Mouse (Mus musculus) skeletal muscle tissue, postnatal 0 days (tissue): ENCODE results near the gene Slc39a7. TPM values are rescaled to one million over a fixed set of nuclear protein-coding genes. Genes with fewer than 3 reads are reported as not detected.

ENCODE experiments used
- microRNA counts: library from miRNA; unstranded; fragments of <30 nt; microRNA quantifications from one replicate; lab custom pipeline; 2015
- microRNA-seq, 2 experiments: library from miRNA; unstranded; fragments of <30 nt; microRNA quantifications; one replicate each; pipeline ENCODE4; 2016
- polyA plus RNA-seq: library from polyadenylated mRNA; unstranded; fragments of >200 nt; fragmentation: Nextera tagmentation; extraction: Ambion mirVana; gene quantifications from 2 replicates; pipeline ENCODE4 v1.2.1, GENCODE M21; 2015

Gene Slc39a7
- 82.1 and 94.7 TPM in 2 replicates for polyA plus RNA-seq

GRCm38 (mm10) chr17:34031465-34032173 lies at the start of gene Slc39a7, which contains the start of gene Rxrb:
Slc39a7 (minus strand) TSS chr17:34031682.
Rxrb (plus strand) TSS chr17:34031812.

GRCm38 (mm10) chr17:34038878-34039561 lies 7.5 kb upstream of the Slc39a7 start, which contains the start of gene Col11a2:
Col11a2 (plus strand) TSS chr17:34039437.

DNA sequence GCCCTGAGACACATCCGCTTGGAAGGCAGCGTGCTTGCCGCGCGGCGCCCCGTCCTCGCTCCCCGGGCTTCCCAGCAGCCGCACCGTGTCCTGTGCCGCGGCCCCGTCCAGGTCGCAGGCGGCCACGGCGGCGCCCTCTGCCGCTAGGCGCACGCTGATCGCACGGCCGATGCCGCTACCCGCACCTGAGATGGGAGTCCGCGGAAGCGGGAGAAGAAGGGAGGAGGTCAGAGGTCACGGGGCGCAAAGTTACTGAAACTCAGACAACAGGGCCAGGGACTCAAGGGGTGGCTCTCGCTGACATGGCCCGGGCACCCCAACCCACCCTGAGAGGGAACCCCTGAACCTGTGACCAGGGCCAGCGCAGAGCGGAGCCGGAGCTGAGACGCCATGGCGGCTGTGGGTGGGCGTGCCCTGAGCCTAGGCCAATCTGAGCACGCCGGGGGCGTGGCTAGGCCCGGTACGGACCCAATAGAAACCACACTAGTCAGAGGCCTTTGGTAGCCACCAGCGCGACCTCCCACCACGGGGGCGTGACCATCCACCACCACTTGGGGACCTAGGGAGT lies 3.7 kb downstream of the Slc39a7 start, which contains the start of gene H2-Ke6:
Gene H2-Ke6 (minus strand): TSS at position 405 of the 568 bp plus-strand sequence.

DNA sequence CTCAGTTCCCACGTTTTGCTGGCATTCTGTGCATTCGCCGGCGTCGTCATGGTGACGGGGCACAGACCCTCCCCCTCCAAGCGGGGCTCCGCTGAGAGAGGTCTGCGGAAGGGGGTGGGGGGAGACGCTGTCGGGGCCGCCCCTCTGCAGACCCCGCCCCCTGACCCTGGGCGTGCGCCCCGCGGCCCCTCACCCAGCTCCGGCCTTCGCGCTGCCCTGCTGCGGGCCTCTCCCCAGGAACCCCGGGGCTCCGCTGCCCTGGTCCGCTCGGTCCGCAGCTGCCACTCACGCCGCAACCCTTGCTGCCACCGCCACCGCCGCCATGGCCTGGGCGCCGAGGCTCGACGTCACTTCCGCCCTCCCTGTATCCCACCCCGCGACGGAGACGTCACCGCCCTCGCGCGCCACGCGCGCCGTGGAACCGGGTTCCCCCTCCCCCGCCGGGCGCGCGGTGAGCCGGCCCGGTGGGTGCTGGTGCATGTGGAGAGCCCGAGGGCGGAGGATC lies 7.1 kb downstream of the Slc39a7 start, which contains the start of gene Ring1:
Gene Ring1 (minus strand): TSS at position 364 of the 505 bp plus-strand sequence.

GRCm38 (mm10) chr17:34000150-34000537 lies 31.3 kb downstream of the Slc39a7 start, which contains the start of gene H2-K1:
H2-K1 (minus strand) TSS chr17:34000347.

MicroRNAs within 50 kb of the gene (microRNA counts, 519-probe panel; counts per million panel counts)
- microRNA mmu-miR-219 (lab: Ali Mortazavi, UCI) = 296 counts per million, percentile 58 among the panel's probes with 10 or more counts

Small RNAs within 50 kb of the gene (microRNA-seq; reads per million reads assigned to microRNA genes)
- 0 to 0.21 reads per million in 2 experiments for gene Mir219a-1
- 0 reads per million in 2 experiments for gene Mir219c

Other genes with a start within 250 kb of the Slc39a7 start
- gene Angptl4, start 249.9 kb downstream of the Slc39a7 start, polyA plus RNA-seq = 76.0 and 98.6 TPM in 2 replicates
- gene Kank3, start 221.2 kb downstream of the Slc39a7 start, polyA plus RNA-seq = 29.3 and 30.3 TPM in 2 replicates
- gene Rps28, start 207.1 kb downstream of the Slc39a7 start, polyA plus RNA-seq = 640 and 826 TPM in 2 replicates
- gene Ndufa7, start 207.1 kb downstream of the Slc39a7 start, polyA plus RNA-seq = 501 and 563 TPM in 2 replicates
- 28.6 and 40.2 TPM in 2 replicates for gene Cd320, start 188.6 kb downstream of the Slc39a7 start, polyA plus RNA-seq
- gene Gm7029, start 157.8 kb downstream of the Slc39a7 start, polyA plus RNA-seq = not detected in 2 replicates
- gene Kifc1, start 141.0 kb downstream of the Slc39a7 start, polyA plus RNA-seq = 1.4 and 2.0 TPM in 2 replicates
- gene Platr17, start 126.5 kb downstream of the Slc39a7 start, polyA plus RNA-seq = 0.18 and 0.55 TPM in 2 replicates
- 22.3 and 22.6 TPM in 2 replicates for gene Daxx, start 122.3 kb downstream of the Slc39a7 start, polyA plus RNA-seq
- gene Tapbp, start 115.8 kb downstream of the Slc39a7 start, polyA plus RNA-seq = 28.8 and 38.5 TPM in 2 replicates
- gene Zbtb22, start 115.8 kb downstream of the Slc39a7 start, polyA plus RNA-seq = 10.8 and 12.1 TPM in 2 replicates
- 20.9 and 22.0 TPM in 2 replicates for gene Rgl2, start 102.1 kb downstream of the Slc39a7 start, polyA plus RNA-seq
- gene Pfdn6, start 91.3 kb downstream of the Slc39a7 start, polyA plus RNA-seq = 91.1 and 107 TPM in 2 replicates
- gene Wdr46, start 91.0 kb downstream of the Slc39a7 start, polyA plus RNA-seq = 13.7 and 15.4 TPM in 2 replicates
- gene B3galt4, start 80.2 kb downstream of the Slc39a7 start, polyA plus RNA-seq = 5.6 and 7.0 TPM in 2 replicates
- 31.6 and 31.8 TPM in 2 replicates for gene Vps52, start 75.9 kb downstream of the Slc39a7 start, polyA plus RNA-seq
- gene Rps18, start 75.7 kb downstream of the Slc39a7 start, polyA plus RNA-seq = 1,060 and 1,200 TPM in 2 replicates
- gene H2-K1, start 31.3 kb downstream of the Slc39a7 start, polyA plus RNA-seq = 49.2 and 107 TPM in 2 replicates
- gene Ring1, start 7.0 kb downstream of the Slc39a7 start, polyA plus RNA-seq = 12.3 and 13.6 TPM in 2 replicates
- gene H2-Ke6, start 3.6 kb downstream of the Slc39a7 start, polyA plus RNA-seq = 46.7 and 46.9 TPM in 2 replicates
- 31.9 and 33.4 TPM in 2 replicates for gene Rxrb, start 130 bp upstream of the Slc39a7 start, polyA plus RNA-seq
- gene Col11a2, start 7.8 kb upstream of the Slc39a7 start, polyA plus RNA-seq = 1.9 and 5.7 TPM in 2 replicates
- gene H2-Oa, start 60.7 kb upstream of the Slc39a7 start, polyA plus RNA-seq = 0.27 and 0.35 TPM in 2 replicates
- 10.7 and 10.8 TPM in 2 replicates for gene H2-DMa, start 87.9 kb upstream of the Slc39a7 start, polyA plus RNA-seq
- 42.6 and 45.7 TPM in 2 replicates for gene Brd2, start 91.0 kb upstream of the Slc39a7 start, polyA plus RNA-seq
- 0.17 and 0.33 TPM in 2 replicates for gene H2-DMb2, start 111.6 kb upstream of the Slc39a7 start, polyA plus RNA-seq
- gene H2-DMb1, start 121.4 kb upstream of the Slc39a7 start, polyA plus RNA-seq = 0.44 and 1.1 TPM in 2 replicates
- gene Tap1, start 155.9 kb upstream of the Slc39a7 start, polyA plus RNA-seq = 3.5 and 5.1 TPM in 2 replicates
- gene Psmb9, start 156.1 kb upstream of the Slc39a7 start, polyA plus RNA-seq = 3.6 and 6.3 TPM in 2 replicates
- gene Psmb8, start 166.0 kb upstream of the Slc39a7 start, polyA plus RNA-seq = 11.0 and 17.6 TPM in 2 replicates
- 5.3 and 7.2 TPM in 2 replicates for gene Tap2, start 171.8 kb upstream of the Slc39a7 start, polyA plus RNA-seq
- gene H2-Ob, start 207.2 kb upstream of the Slc39a7 start, polyA plus RNA-seq = 0.06 and 0.19 TPM in 2 replicates
- gene H2-Ab1, start 226.0 kb upstream of the Slc39a7 start, polyA plus RNA-seq = 4.1 and 6.2 TPM in 2 replicates